Mouse (Mus musculus) thymus, postnatal 25 days (tissue): Measurements from ENCODE around the gene Zfp329.
A peak's percentile ranks its signal among the peaks of the same experiment; 100 is the strongest.
"Not testable (repeated sequence)": the region's sequence is repeated elsewhere in the genome, so short reads cannot be mapped to it uniquely, and the experiment has no call there.

Source experiments
- DNase-seq: peaks from one replicate; pipeline ENCODE4 v3.0.0; 2022

Zfp329 gene

GRCm38 (mm10) chr7:12818521-12819295 is at the start of gene Zfp329:
TSS of gene Zfp329 (minus strand) at chr7:12818858.
- DNase-seq: peak; percentile 94

DNA sequence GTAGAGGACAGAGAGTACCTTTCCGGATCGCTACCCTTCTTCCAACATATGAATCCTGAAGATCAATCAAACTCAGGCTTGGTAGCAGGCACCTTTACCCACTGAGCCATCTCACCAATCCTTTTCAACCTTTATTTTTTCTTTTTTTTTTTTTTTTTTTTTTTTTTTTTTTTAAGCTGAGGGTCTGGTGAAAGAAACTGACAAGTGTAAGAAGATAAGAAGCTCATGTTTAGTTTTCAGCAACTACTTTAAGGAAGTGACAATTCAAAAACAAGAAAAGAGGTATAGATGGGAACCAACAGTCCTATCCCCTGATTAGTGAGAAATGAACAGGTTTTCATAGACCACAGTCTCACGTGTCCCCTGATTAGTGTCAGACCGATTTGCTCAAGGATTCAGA is 17.1 kb upstream of the Zfp329 start:
- DNase-seq: no peak

GRCm38 (mm10) chr7:12835193-12835671 is 16.6 kb upstream of the Zfp329 start:
- no peak for DNase-seq

DNA sequence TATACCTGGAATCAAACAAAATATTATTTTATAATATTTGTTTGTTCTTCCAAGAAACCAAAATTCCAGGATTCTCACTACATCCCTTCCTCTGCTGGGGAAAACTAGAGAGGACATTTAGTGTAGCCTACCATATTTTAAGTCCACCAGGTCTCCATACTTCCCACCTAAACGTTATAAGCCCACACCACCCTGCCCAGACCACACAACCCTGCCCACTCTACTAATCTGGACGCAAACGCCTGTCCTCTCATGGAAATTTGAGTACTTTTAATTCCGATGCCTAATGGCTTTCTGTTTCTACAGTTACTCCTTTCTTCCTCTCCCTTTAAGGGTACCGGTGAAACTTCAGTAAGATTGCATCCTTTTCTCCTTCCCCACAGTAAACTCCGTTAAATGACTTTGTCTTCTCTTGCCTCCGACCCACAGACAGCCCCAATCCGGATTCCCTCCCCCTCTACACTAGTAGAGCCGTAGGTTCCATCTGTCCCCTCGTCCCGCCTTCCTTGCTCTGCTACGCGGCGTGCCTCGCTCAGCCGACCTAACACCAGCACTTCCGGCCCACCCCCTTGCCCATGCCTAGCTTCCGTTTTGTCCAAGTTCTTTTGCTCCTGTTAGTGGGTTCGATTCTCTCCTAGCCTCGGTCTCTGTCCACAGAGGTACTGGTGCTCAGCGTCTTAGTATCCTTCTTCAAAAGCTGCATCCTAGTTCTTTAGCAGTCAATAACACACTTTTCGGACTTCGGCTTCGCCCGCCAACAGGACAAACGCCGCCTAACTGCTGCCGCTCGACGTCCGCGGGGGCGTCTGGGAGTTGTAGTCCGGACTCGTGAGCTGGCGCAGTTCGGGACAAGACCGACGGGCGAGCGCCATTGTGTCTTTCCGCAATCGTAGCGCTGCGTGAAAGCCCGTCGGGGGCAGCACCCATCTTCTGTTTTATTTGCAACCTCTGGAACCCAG is 15.8 kb upstream of the Zfp329 start, which contains the start of gene Zfp110:
TSS of gene Zfp110 (plus strand) at position 600 of the 959 bp plus-strand sequence.
- DNase-seq: peak; percentile 92

DNA sequence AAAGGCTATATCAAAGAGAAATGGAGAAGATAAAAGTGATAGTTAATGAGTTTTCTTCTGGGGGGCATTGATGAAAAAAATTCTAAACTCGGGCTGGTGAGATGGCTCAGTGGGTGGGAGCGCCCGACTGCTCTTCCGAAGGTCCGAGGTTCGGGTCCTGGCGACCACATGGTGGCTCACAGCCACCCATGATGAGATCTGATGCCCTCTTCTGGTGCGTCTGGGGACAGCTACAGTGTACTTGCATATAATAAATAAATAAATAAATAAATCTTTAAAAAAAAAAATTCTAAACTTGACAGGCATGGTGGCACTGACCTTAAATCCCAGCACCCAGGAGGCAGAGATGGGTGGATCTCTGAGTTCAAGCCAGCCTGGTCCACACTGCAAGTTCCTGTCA is 3.1 kb downstream of the Zfp329 start:
- DNase-seq: no peak

DNA sequence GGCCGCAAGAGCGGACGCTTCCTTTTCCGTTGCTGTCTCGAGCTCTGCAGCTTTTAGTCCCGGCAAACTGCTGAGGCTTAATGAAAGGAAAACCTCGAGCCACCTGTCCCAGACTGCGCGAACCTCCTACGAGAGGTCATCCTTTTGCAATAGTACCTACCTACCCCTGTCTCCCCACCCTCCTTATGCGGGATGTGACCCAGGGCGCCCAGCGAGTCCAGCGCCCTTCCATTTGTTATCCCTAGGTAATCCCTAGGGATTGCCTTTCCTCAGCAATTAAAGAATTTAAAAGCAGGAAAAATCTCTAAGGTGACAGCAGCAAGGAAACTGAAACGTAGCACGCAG is 15.0 kb downstream of the Zfp329 start:
- no peak for DNase-seq

DNA sequence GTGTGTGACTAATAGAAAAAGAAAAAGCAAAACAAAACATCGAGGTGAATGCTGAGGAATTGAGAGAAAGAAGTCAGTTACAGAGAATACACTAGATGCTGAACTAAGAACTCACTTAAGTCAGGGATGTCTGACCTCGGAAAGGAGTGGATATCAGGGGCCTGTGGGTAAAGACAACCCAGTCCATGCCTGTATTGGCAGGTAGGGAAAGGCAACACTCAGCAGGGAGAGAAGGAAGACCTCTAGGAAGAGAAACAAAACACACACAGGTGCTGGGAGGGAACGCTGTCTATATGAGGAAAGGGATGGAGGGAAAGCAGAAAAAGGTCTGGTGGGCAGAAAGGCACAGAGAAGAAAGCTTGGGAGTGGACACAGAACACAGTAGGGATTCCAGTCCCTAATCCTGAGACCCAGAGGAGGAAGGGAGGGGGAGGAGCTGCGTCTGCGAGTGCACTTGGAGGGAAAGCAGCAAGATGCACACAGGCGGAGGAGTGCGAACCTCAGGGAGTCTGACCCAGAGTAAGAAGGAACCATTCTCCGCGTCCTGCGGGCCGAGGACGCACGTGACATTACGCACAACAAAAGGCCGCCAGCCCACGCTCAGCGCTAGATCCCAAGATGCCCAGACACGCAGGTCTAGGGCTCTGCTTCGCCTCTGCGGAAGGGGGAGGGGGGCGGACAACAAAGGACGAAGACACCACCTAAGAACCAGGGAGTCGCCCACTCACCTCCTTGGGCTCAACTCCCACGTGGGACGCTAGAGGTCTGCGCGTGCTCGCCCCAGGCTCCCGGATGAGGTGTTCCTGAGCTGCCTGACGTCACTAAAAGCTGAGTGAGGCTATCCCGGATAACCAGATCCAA is 15.6 kb downstream of the Zfp329 start, which contains the start of gene Zscan18:
TSS of gene Zscan18 (minus strand) at position 770 of the 861 bp plus-strand sequence.
- DNase-seq: peak; percentile 68

- no peak for DNase-seq
These were observed 19.1 kb downstream of the Zfp329 start for GRCm38 (mm10) chr7:12799554-12799953.

GRCm38 (mm10) chr7:12797971-12798370 is 20.7 kb downstream of the Zfp329 start:
- no peak for DNase-seq

GRCm38 (mm10) chr7:12792624-12793023 is 26.0 kb downstream of the Zfp329 start:
- DNase-seq: not testable (repeated sequence)

DNA sequence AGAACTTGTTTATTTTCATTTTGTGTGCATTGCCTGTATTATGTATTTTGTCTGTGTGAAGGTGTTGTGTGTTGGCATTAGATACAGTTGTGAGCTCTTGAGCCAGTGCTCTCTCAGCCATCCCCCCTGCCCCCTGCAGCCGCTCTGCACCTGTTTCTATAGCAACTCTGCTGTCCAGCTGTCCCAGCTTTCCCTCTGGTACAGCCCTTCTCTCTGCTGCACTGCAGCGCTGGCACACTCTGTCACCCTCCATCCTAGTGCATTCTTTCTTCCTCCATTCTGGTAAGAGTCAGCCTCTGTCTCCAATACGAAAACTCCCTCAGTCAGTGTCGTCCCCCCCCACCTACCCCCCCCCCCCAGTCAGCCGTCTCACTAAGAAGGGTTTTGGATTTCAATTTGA is 30.6 kb downstream of the Zfp329 start:
- no peak for DNase-seq

DNA sequence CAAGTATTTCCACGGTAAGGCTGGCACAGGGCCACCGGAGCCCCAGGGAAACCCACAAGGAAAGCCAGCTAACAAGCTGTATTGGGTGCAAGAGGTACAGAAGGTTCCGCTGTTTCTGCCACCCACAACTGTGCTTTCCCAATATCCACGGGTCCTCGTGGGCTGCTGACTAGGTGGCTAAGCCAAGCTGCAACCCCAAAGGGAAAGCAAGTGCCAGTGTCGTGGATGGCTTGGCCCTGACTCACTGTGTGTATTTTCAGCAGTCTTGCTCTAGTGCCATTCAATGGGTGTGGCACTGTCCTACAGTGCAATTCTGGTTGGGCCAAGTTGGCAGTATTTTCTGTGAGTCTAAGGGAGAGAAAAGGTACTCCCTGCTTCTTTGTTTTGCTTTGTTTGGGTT is 31.3 kb downstream of the Zfp329 start:
- no peak for DNase-seq

DNA sequence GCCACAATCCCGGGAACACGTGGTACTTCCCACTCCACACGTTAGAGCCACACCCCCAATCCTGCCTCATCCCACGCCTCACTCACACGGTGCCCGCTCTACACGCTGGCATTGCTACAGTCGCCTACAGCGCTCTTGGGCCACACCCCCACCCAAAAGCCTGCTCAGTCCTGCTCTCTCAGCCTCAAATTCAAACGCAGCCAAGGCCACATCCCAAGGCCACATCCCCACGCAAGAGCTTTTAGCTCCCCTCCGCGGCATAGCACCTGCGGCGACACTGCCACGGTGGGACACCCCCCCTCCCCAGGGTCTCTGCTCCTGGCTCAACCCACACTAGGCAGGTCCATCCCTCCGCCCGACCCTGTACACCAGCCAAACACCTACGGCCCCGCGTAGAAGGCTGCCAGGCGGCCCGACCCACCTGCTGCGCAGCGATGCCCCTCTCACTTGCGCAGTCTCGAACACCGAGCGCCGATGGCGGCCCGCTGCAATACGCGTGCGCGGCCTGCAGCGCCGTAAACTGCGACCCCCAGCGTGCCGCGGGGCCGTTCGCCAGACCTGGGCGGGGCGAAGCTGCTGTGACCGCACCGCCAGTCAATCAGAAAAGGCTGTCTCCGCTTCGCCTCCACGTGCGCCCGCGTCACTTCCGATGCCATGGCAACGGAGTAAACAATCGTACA is 38.4 kb downstream of the Zfp329 start:
- DNase-seq: peak; percentile 82

GRCm38 (mm10) chr7:12779782-12780150 is 38.9 kb downstream of the Zfp329 start:
- DNase-seq: no peak

DNA sequence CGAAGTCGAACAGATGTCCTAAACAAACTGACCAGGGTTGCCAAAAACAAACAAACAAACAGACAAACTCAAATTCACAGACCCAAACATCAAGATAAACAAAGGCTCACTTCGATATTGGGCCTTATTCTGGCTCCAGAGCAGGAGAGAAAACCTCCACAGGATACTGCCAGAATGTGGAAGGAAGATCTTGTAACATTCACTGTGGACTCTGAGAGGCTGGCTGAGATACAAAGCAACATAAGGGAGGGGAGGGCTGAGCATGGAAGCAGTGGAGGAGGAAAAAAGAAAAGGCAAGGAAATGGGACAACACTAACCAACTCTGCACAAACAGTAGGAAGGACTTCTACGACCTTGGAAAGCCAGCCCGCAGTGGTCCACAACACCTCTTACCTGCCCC is 39.5 kb downstream of the Zfp329 start:
- no peak for DNase-seq

- DNase-seq: no peak
These were observed 44.1 kb downstream of the Zfp329 start for GRCm38 (mm10) chr7:12774606-12775005.

DNA sequence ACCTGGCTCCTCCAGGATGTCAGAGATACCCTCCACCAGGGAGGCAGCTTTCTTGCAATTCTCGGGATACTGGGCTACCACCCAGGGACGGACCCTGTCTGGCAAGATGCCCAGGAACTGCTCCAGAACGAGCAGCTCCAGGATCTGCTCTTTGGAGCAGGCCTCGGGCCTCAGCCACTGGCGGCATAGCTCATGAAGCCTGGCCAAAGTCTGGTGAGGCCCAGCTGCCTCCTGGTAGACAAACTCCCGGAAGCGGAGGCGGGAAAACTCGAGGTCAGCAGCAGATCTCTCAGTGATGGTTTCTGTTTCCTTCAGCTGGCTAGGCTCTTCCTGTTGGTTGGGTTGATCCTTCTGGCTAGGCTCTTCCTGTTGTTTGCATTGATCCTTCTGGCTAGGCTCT is 44.5 kb downstream of the Zfp329 start:
- no peak for DNase-seq
